Mouse (Mus musculus) spleen, adult 2 months (tissue): Measurements from ENCODE around the gene Ntm.

ENCODE experiments used
- CTCF ChIP-seq: fragments of 200-500 bp; IDR thresholded peaks from 2 replicates; pipeline ENCODE4 v1.5.1; 2011; ENCODE audit warnings: mild to moderate bottlenecking, inconsistent platforms; ENCODE audit not compliant: insufficient read depth, insufficient read length, insufficient replicate concordance; ENCODE audit errors: extremely low read depth
- POLR2A ChIP-seq: fragments of 200-500 bp; IDR thresholded peaks from 2 replicates; pipeline ENCODE4 v1.6.1; 2011; ENCODE audit warnings: low read depth, low read length, inconsistent platforms

GRCm38 (mm10) chr9:29123828-29124227 is 839.1 kb downstream of the Ntm start:
- no peak for TF ChIP-seq POLR2A
- no peak for TF ChIP-seq CTCF
